Mouse (Mus musculus): ENCODE results near the gene Ppp3r1. TPM values are rescaled to one million over a fixed set of nuclear protein-coding genes. Genes with fewer than 3 reads are reported as not detected.

Ppp3r1 gene
- total and polyA plus RNA-seq, 2 experiments from 2014 or later = 37.2 to 78.5 TPM

DNA sequence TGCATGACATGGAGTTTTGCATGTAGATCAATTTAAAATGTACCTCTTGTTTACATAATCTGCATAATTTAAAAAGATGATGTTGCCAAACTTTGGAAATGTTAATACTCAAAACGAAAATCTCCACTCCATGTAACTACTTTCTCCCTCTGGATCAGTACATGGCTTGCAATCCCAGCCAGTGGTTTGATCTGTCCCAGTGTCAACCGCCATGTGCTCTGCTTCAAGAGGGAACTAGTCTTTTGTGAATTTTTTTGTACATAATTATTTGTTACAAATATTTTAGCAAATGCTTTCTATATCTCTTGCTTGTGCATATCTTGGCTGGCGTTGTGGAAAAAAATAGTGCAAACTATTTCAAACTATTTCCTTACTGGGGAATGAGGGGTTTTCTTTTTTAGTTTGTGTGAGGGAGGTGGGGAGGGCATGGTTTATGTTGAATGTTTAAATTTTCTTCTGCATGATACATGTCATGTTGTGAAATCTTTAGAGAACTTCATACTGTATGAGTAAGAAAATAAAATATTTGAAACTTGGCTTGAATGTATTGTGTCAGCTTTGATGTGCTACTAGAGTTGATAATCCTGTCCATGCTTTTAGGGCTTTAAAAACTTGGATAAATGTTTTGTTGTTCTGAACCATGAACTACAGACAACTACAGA is 40.9 kb downstream of the Ppp3r1 start:
- Histone ChIP-seq H3K9me3 (replicated peaks; ENCODE audit: control insufficient read depth, low read length) (no peaks in the 10 kb centered on the region), H3K36me3 (replicated peaks; ENCODE audit: control insufficient read depth, insufficient read depth, low read length) (peaks cover 54% of the 10 kb centered on the region), H3K27me3 (ENCODE audit: control insufficient read depth, insufficient read depth, low read length) (no peaks in the 10 kb centered on the region), H3K4me3 (ENCODE audit: low read depth, low read length) (no peak overlapping the region), H3K4me2 (ENCODE audit: low read depth, low read length) (no peak overlapping the region), H3K4me1 (ENCODE audit: control insufficient read depth, insufficient read depth) (no peaks in the 10 kb centered on the region), H3K9ac (replicated peaks; ENCODE audit: low read depth, low read length) (no peak overlapping the region), H3K27ac (ENCODE audit: low read depth) (no peak overlapping the region)
- no peak for ATAC-seq (ENCODE audit: insufficient read depth, low read depth)
- WGBS = 85% methylated on average over 3 of the region's 3 CpGs
- TF ChIP-seq CTCF (IDR thresholded peaks at IDR 0.05; ENCODE audit: low read depth) (no peak), EP300 (IDR thresholded peaks at IDR 0.05; ENCODE audit: low read depth) (no peak)
- DNase-seq (ENCODE audit: low spot score) = no peak

DNA sequence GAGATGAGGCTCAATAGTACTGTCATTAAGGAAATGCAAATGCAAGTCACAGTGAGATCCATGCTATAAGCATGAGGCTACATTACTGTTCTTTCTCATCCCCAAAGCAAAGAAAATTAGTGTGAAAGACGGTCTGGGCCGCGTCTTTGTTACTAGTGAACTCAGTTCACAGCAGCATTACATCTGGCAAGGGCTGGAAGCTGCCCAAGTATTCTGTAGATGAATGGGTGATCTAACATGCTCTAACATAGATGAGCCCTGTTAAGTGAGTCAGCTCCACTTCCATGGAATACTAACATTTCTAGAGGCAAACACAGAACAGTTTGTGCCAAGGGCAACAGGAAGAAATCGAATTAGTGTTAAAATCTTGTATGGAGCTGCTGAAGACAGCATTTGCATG is 41.9 kb downstream of the Ppp3r1 start:
- Histone ChIP-seq H3K4me2 (ENCODE audit: low read depth, low read length) (no peak overlapping the region), H3K27ac (ENCODE audit: low read depth) (no peak overlapping the region), H3K9me3 (replicated peaks; ENCODE audit: control insufficient read depth, low read length) (no peaks in the 10 kb centered on the region), H3K4me3 (ENCODE audit: low read depth, low read length) (no peak overlapping the region), H3K27me3 (ENCODE audit: control insufficient read depth, insufficient read depth, low read length) (no peaks in the 10 kb centered on the region), H3K9ac (replicated peaks; ENCODE audit: low read depth, low read length) (no peak overlapping the region), H3K4me1 (ENCODE audit: control insufficient read depth, insufficient read depth) (no peaks in the 10 kb centered on the region), H3K36me3 (replicated peaks; ENCODE audit: control insufficient read depth, insufficient read depth, low read length) (peaks cover 47% of the 10 kb centered on the region)
- no peak for TF ChIP-seq EP300 (IDR thresholded peaks at IDR 0.05; ENCODE audit: low read depth)
- TF ChIP-seq CTCF (IDR thresholded peaks at IDR 0.05; ENCODE audit: low read depth) = no peak
- WGBS = 92% methylated on average over 4 of the region's 4 CpGs
- DNase-seq (ENCODE audit: low spot score) (no peak), ATAC-seq (ENCODE audit: insufficient read depth, low read depth) (no peak)

DNA sequence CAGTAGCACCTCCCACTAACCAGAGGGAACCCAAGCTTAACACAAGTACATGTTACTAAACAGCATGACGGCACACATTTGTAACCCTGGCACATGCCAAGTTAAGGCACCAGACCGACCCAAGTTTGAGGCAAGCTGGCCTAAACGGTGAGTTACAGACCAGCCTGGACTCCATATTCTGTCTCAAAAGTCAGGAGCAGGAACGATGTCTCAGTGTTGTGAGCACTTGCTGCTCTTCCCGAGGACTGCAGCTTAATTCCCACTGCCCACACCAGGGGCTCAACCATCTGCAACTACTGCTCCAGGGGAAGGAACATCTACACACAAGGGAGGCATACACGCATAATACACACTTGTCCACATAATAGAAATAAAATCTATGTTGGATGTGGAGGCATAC is 43.4 kb downstream of the Ppp3r1 start:
- H3K4me3 ChIP-seq (ENCODE audit: low read depth, low read length) = no peak overlapping the region
- 85% methylated on average over 6 of the region's 6 CpGs for WGBS
- H3K9me3 ChIP-seq (replicated peaks; ENCODE audit: control insufficient read depth, low read length) = no peaks in the 10 kb centered on the region
- no peak for DNase-seq (ENCODE audit: low spot score)
- no peaks in the 10 kb centered on the region for H3K4me1 ChIP-seq (ENCODE audit: control insufficient read depth, insufficient read depth)
- H3K27me3 ChIP-seq (ENCODE audit: control insufficient read depth, insufficient read depth, low read length) = no peaks in the 10 kb centered on the region
- no peak for TF ChIP-seq CTCF (IDR thresholded peaks at IDR 0.05; ENCODE audit: low read depth)
- TF ChIP-seq EP300 (IDR thresholded peaks at IDR 0.05; ENCODE audit: low read depth) = no peak
- ATAC-seq (ENCODE audit: insufficient read depth, low read depth) = no peak
- peaks cover 44% of the 10 kb centered on the region for H3K36me3 ChIP-seq (replicated peaks; ENCODE audit: control insufficient read depth, insufficient read depth, low read length)
- no peak overlapping the region for H3K9ac ChIP-seq (replicated peaks; ENCODE audit: low read depth, low read length)
- no peak overlapping the region for H3K27ac ChIP-seq (ENCODE audit: low read depth)
- no peak overlapping the region for H3K4me2 ChIP-seq (ENCODE audit: low read depth, low read length)

- TF ChIP-seq CTCF (IDR thresholded peaks at IDR 0.05; ENCODE audit: low read depth) (no peak), EP300 (IDR thresholded peaks at IDR 0.05; ENCODE audit: low read depth) (peak; percentile 95)
- no peaks in the 10 kb centered on the region for H3K9me3 ChIP-seq (replicated peaks; ENCODE audit: control insufficient read depth, low read length)
- H3K36me3 ChIP-seq (replicated peaks; ENCODE audit: control insufficient read depth, insufficient read depth, low read length) = peaks cover 6% of the 10 kb centered on the region; the same call in 1 of the 2 replicates
- under 1% methylated on average over 64 of the region's 65 CpGs for WGBS
- H3K4me2 ChIP-seq (ENCODE audit: low read depth, low read length) = peak within 1 kb of the TSS; percentile 84
- peak within 1 kb of the TSS; percentile 91 for H3K27ac ChIP-seq (ENCODE audit: low read depth)
- H3K4me3 ChIP-seq (ENCODE audit: low read depth, low read length) = peak within 1 kb of the TSS; percentile 98
- peaks cover 19% of the 10 kb centered on the region for H3K4me1 ChIP-seq (ENCODE audit: control insufficient read depth, insufficient read depth)
- H3K27me3 ChIP-seq (ENCODE audit: control insufficient read depth, insufficient read depth, low read length) = no peaks in the 10 kb centered on the region
- H3K9ac ChIP-seq (replicated peaks; ENCODE audit: low read depth, low read length) = peak within 1 kb of the TSS; percentile 85
- peak; percentile 99 for ATAC-seq (ENCODE audit: insufficient read depth, low read depth)
- peak; percentile 97 for DNase-seq (ENCODE audit: low spot score)
Observed at GRCm38 (mm10) chr11:17211258-17212140, 52.4 kb downstream of the Ppp3r1 start, which contains the start of gene Pno1. TSS of gene Pno1 (minus strand) at chr11:17211568.

GRCm38 (mm10) chr11:17212141-17212495 is 53.1 kb downstream of the Ppp3r1 start:
- no peak for ATAC-seq (ENCODE audit: insufficient read depth, low read depth)
- peak overlapping the region; percentile 84 for H3K4me2 ChIP-seq (ENCODE audit: low read depth, low read length)
- no peak for TF ChIP-seq EP300 (IDR thresholded peaks at IDR 0.05; ENCODE audit: low read depth)
- no peak for TF ChIP-seq CTCF (IDR thresholded peaks at IDR 0.05; ENCODE audit: low read depth)
- no peak for DNase-seq (ENCODE audit: low spot score)
- peak overlapping the region; percentile 91 for H3K27ac ChIP-seq (ENCODE audit: low read depth)
- 2% methylated on average over 10 of the region's 10 CpGs for WGBS
- H3K4me1 ChIP-seq (ENCODE audit: control insufficient read depth, insufficient read depth) = peaks cover 19% of the 10 kb centered on the region
- H3K4me3 ChIP-seq (ENCODE audit: low read depth, low read length) = peak overlapping the region; percentile 98
- peaks cover 2% of the 10 kb centered on the region; the same call in 1 of the 2 replicates for H3K36me3 ChIP-seq (replicated peaks; ENCODE audit: control insufficient read depth, insufficient read depth, low read length)
- H3K9ac ChIP-seq (replicated peaks; ENCODE audit: low read depth, low read length) = peak overlapping the region; percentile 85
- H3K27me3 ChIP-seq (ENCODE audit: control insufficient read depth, insufficient read depth, low read length) = no peaks in the 10 kb centered on the region
- H3K9me3 ChIP-seq (replicated peaks; ENCODE audit: control insufficient read depth, low read length) = no peaks in the 10 kb centered on the region
